Mouse (Mus musculus) hindbrain, embryonic 14.5 days (tissue): ENCODE measurements at regions not wholly inside any gene's neighbourhood (a gene's known extent, or its start where the extent isn't known, plus 50 kb on each side); places are given as distances from the start of the nearest gene placed in this dataset.
"Not testable (repeated sequence)": the region's sequence is repeated elsewhere in the genome, so short reads cannot be mapped to it uniquely, and the experiment has no call there.

Source experiments
- ATAC-seq: fragments of 200-750 bp; cut with Nextera tagmentation; 2 replicates; pipeline ENCODE4 v1.8.0; 2017; ENCODE audit warnings: moderate number of reproducible peaks, mild to moderate bottlenecking, moderate TSS enrichment, moderate library complexity; ENCODE audit not compliant: low FRiP score
- DNase-seq: peaks from one replicate; pipeline ENCODE4 v3.0.0-alpha.2; 2015; ENCODE audit warnings: low spot score
- H3K27ac ChIP-seq: fragments of 300-500 bp; sonication (generic); 2 replicates; pipeline ENCODE4 v1.5.1; 2014; ENCODE audit warnings: mild to moderate bottlenecking, moderate library complexity
- H3K27me3 ChIP-seq: fragments of 300-500 bp; sonication (generic); 2 replicates; pipeline ENCODE4 v1.6.1; 2014; ENCODE audit warnings: mild to moderate bottlenecking, low read length, mixed read lengths; ENCODE audit not compliant: control insufficient read depth, insufficient read depth
- H3K36me3 ChIP-seq: fragments of 300-500 bp; sonication (generic); replicated peaks from 2 replicates; pipeline ENCODE4 v1.6.1; 2014; ENCODE audit not compliant: control insufficient read depth, insufficient read depth
- H3K4me1 ChIP-seq: fragments of 300-500 bp; sonication (generic); replicated peaks from 2 replicates; pipeline ENCODE4 v1.6.1; 2014; ENCODE audit warnings: antibody characterized with exemption, low read length, mixed read lengths; ENCODE audit not compliant: control insufficient read depth, insufficient read depth
- H3K4me2 ChIP-seq: fragments of 300-500 bp; sonication (generic); replicated peaks from 2 replicates; pipeline ENCODE4 v1.6.1; 2014; ENCODE audit warnings: mild to moderate bottlenecking, moderate library complexity
- H3K4me3 ChIP-seq: fragments of 300-500 bp; sonication (generic); replicated peaks from 2 replicates; pipeline ENCODE4 v1.5.1; 2014; ENCODE audit warnings: mild to moderate bottlenecking, low read length
- H3K9ac ChIP-seq: fragments of 300-500 bp; sonication (generic); 2 replicates; pipeline ENCODE4 v1.6.1; 2014
- H3K9me3 ChIP-seq: fragments of 300-500 bp; sonication (generic); 2 replicates; pipeline ENCODE4 v1.6.1; 2016; ENCODE audit warnings: low read length; ENCODE audit not compliant: control insufficient read depth
- WGBS: fragments of 180-500 bp; shearing (Covaris S2); extraction: QIAGEN DNeasy Blood & Tissue Kit; methylation state at CpG from one replicate; pipeline ENCODE4 v1.1.7; 2014; 5-methylcytosine and 5-hydroxymethylcytosine counted together

DNA sequence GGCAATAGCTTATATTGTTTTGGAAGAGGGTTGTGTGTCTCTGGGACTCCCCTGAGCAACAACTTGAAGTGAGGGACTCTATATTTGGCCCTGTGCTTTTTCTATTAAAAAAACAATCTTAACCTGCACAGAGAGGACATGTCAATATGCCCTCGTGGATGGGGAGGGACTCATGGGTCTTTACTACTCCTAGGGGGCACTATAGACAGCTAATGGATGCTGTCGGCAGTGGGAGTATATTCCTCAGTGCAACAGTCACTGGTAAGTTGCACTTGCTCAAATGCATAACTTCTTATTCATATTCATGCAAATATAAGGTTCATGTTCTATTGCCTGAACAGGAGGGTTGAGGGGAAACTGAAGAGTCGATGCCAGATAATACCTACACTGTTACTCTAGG lies 135.9 kb upstream of the Tet2 start:
- ATAC-seq = no peak
- Histone ChIP-seq H3K27ac (no peak overlapping the region), H3K4me1 (0 out of 2 replicates have a peak, but pooled peaks cover 3% of the 10 kb centered on the region), H3K4me3 (no peak overlapping the region), H3K4me2 (no peak overlapping the region), H3K36me3 (no peaks in the 10 kb centered on the region), H3K9ac (no peak overlapping the region), H3K27me3 (no peaks in the 10 kb centered on the region), H3K9me3 (no peaks in the 10 kb centered on the region)
- WGBS = 81% methylated on average over 3 of the region's 3 CpGs
- DNase-seq = no peak

DNA sequence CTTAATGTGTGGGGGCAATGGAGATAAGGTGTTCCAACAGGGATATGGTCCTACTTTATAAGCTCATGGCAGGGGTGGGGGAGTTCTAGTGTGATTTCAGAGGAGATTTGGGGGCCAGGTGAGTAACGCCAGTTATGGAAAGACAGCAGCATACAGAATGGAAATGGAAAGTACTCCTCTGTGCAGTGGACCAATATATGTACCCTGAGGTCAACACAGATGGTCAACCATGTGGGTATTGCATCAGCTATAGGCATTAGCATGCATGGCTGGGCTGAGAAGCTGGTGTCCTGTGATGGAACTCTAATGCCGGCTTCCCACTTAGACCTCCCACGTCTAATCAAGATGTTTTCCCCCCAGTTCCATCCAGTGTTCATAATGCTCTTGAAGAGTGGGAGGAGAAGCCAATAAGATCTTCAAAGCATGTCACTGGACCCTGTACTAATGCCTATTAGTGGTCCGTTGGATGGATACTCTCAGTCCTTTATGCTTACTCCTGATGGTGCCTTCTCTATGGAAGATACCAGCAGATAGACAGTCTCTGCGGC lies 139.3 kb upstream of the Tet2 start:
- Histone ChIP-seq H3K27me3 (no peaks in the 10 kb centered on the region), H3K27ac (no peak overlapping the region), H3K4me3 (no peak overlapping the region), H3K9ac (no peak overlapping the region), H3K4me1 (0 out of 2 replicates have a peak, but pooled peaks cover 3% of the 10 kb centered on the region), H3K9me3 (no peaks in the 10 kb centered on the region), H3K36me3 (no peaks in the 10 kb centered on the region), H3K4me2 (no peak overlapping the region)
- 87% methylated on average over 5 of the region's 5 CpGs for WGBS
- ATAC-seq (no peak), DNase-seq (no peak)

DNA sequence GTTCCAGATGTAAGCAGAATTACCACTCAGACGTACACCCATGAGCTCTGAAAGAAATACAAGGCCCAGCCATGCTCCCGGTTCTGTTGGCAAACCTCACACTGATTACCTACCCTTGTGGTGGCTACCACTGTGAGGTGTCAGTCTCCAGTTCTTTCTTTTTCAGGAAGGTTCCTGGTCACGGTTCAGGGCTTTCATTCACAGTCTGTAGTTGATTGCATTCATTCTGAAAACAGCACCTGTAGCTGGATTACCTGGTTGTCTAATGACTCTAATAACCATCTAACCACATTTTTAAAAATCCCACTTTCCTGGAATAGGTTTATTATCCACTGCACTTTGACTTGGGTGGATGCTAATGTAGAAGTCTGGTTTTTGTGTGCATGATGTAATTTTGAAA lies 139.8 kb upstream of the Tet2 start:
- WGBS = 86% methylated on average over 3 of the region's 3 CpGs

DNA sequence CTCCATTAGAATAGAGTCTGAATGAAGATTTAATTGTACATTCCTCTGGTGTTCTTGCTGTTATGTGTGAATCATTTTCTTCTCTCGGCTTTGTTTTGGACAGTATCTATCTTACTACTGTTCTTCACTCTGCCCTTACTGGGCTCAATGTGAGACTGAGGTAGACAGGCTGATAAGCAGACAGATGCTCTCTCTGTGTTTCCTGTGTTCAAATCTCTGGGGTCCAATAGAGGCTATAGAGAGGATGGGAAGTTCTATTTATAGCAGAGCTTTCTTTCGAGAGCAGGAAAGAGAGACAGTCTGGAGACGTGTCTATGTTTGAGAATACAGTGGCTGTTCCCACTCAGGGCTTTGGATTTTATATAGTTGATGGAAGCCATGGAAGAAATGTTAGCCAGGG lies 140.5 kb upstream of the Tet2 start:
- H3K9ac ChIP-seq = no peak overlapping the region
- no peaks in the 10 kb centered on the region for H3K36me3 ChIP-seq
- no peak overlapping the region for H3K27ac ChIP-seq
- no peak for ATAC-seq
- WGBS = 41% methylated on average over 3 of the region's 3 CpGs
- H3K4me2 ChIP-seq = no peak overlapping the region
- 0 out of 2 replicates have a peak, but pooled peaks cover 3% of the 10 kb centered on the region for H3K4me1 ChIP-seq
- H3K9me3 ChIP-seq = no peaks in the 10 kb centered on the region
- no peak overlapping the region for H3K4me3 ChIP-seq
- no peaks in the 10 kb centered on the region for H3K27me3 ChIP-seq
- no peak for DNase-seq

More for the DNA sequence above, 139.8 kb upstream of the Tet2 start:
- DNase-seq (no peak), ATAC-seq (no peak)
- no peaks in the 10 kb centered on the region for H3K9me3 ChIP-seq
- no peaks in the 10 kb centered on the region for H3K27me3 ChIP-seq
- H3K36me3 ChIP-seq = no peaks in the 10 kb centered on the region
- 0 out of 2 replicates have a peak, but pooled peaks cover 3% of the 10 kb centered on the region for H3K4me1 ChIP-seq
- H3K27ac ChIP-seq = no peak overlapping the region
- H3K4me2 ChIP-seq = no peak overlapping the region
- H3K9ac ChIP-seq = no peak overlapping the region
- H3K4me3 ChIP-seq = no peak overlapping the region

DNA sequence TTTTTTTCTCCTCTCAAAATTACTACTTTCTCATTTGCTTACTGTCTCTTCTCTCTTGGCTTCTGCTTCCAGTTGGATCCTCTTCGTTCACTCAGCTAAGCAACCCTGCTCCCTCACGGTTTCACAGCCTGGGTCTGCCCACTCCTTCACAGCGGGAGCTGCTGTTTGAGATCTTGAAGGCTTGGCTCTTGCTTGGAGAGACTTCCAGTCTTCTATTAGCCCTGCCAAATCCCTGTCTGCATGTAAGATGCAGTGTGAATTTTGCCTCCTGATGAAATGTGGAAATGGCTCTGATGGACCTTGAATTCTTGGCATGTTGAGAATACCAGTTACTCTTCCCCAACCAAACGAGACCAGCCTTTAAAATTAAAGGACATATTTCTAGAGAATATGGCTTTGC lies 149.1 kb upstream of the Tet2 start:
- no peak overlapping the region for H3K27ac ChIP-seq
- H3K36me3 ChIP-seq = no peaks in the 10 kb centered on the region
- no peaks in the 10 kb centered on the region for H3K4me1 ChIP-seq
- H3K9me3 ChIP-seq = no peaks in the 10 kb centered on the region
- ATAC-seq (no peak), DNase-seq (no peak)
- H3K9ac ChIP-seq = no peak overlapping the region
- no peaks in the 10 kb centered on the region for H3K27me3 ChIP-seq
- no peak overlapping the region for H3K4me2 ChIP-seq
- no peak overlapping the region for H3K4me3 ChIP-seq
- WGBS = 50% methylated on average over 4 of the region's 4 CpGs

DNA sequence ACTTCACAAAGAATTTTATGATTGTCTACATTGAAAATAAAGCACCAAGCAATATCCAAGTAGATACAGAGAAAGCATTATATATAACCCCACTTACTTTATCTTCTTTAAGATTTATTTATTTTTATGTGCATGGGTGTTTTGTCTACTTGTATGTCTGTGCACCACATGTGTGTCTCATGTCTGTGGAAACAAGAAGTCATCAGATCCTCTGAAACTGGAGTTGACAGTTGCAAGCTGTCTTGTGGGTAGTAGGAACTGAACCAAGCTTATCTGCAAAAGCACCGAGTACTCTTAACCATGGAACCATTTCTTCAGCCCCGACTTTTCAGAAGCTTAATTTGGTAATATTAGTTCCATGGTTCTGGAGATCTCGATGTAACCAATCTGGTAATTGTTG lies 151.2 kb upstream of the Tet2 start:
- no peak overlapping the region for H3K4me3 ChIP-seq
- H3K9ac ChIP-seq = no peak overlapping the region
- WGBS = 94% methylated on average over 3 of the region's 3 CpGs
- no peak overlapping the region for H3K27ac ChIP-seq
- no peaks in the 10 kb centered on the region for H3K27me3 ChIP-seq
- no peaks in the 10 kb centered on the region for H3K9me3 ChIP-seq
- H3K4me2 ChIP-seq = no peak overlapping the region
- no peaks in the 10 kb centered on the region for H3K36me3 ChIP-seq
- no peak for DNase-seq
- H3K4me1 ChIP-seq = no peaks in the 10 kb centered on the region
- no peak for ATAC-seq

DNA sequence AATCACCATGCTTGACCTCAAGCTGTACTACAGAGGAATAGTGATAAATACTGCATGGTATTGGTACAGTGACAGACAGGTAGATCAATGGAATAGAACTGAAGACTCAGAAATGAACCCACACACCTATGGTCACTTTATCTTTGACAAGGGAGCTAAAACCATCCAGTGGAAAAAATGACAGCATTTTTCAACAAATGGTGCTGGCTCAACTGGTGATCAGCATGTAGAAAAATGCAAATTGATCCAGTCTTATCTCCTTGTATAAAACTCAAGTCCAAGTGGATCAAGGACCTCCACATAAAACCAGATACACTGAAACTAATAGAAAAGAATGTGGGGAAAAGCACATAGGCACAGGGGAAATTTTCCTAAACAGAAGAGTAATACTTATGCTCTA lies 159.9 kb upstream of the Tet2 start:
- not testable (repeated sequence) for ATAC-seq, H3K4me2 ChIP-seq, H3K27ac ChIP-seq, H3K9ac ChIP-seq, H3K4me3 ChIP-seq, H3K9me3 ChIP-seq, H3K36me3 ChIP-seq, H3K4me1 ChIP-seq, DNase-seq, H3K27me3 ChIP-seq

DNA sequence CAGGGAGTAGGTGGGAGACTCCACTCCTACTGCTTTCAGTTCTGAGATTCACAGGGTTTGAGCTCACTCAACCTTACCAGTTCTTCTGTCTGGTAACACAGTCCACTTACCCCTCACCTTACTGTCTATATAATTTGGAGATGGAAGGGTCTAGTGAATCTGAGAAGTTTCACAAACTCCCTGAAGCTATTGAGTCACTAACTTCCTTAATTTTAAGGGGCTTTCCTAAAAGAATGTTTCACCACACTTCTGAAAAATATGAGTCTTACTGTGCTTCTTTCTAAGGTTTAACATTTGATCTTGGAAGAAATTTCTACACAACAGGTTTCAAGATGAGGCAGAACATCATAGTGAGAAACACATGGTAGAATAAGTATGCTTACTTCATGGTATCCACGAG lies 166.6 kb upstream of the Tet2 start:
- WGBS = 75% methylated on average over 1 of the region's 1 CpGs
- Histone ChIP-seq H3K27ac (no peak overlapping the region), H3K36me3 (no peaks in the 10 kb centered on the region), H3K9me3 (no peaks in the 10 kb centered on the region), H3K27me3 (no peaks in the 10 kb centered on the region), H3K4me3 (no peak overlapping the region), H3K9ac (no peak overlapping the region), H3K4me1 (no peaks in the 10 kb centered on the region), H3K4me2 (no peak overlapping the region)
- no peak for DNase-seq
- ATAC-seq = no peak

DNA sequence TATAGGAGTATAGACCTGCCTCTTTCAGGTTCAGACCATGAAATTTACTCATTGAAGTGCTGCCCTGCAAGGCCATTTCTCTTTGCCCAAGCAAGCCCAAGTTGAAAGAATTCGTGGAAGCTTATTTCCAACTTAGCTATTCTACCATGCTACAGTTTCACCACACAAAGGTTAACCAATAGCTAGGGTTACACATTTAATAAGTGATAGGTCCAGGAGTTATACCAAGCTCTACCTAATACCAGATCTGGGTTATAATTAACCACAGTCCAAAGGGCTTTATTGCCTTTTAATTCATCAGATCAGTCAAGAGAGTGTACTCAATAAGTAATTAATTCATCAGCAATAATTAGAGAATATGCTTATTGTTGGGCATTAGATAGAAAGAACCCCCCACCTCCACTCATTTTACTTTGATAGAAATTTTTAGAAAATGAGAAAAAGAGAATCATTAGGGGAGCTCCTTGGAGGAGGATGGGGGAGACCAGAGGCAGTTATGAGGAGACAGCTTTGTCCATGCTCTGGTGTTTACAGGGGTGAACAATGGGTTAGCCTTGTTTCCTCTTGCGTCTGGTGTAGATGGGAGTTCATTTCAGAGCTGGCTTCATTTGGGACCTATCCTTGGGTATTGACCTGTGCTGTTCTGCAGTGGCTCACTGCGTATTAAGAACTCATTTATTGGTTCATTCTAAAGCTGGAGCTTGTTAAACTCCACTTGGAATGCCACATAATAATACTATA lies 177.8 kb upstream of the Tet2 start:
- ATAC-seq (no peak), DNase-seq (no peak)
- no peaks in the 10 kb centered on the region for H3K36me3 ChIP-seq

More for the DNA sequence above, 177.8 kb upstream of the Tet2 start:
- 84% methylated on average over 3 of the region's 3 CpGs for WGBS
- H3K27me3 ChIP-seq = no peaks in the 10 kb centered on the region
- no peaks in the 10 kb centered on the region for H3K4me1 ChIP-seq
- no peak overlapping the region for H3K27ac ChIP-seq
- H3K4me2 ChIP-seq = no peak overlapping the region
- H3K9ac ChIP-seq = no peak overlapping the region
- H3K9me3 ChIP-seq = no peaks in the 10 kb centered on the region
- no peak overlapping the region for H3K4me3 ChIP-seq
